Mouse (Mus musculus) spleen, postnatal 10 days (tissue): ENCODE data around the gene Slc27a4.
A peak's percentile ranks its signal among the peaks of the same experiment; 100 is the strongest.

Source experiments
- DNase-seq, 2 experiments: peaks; one replicate each; pipeline ENCODE4 v3.0.0; 2021 to 2022; ENCODE audit warnings: low spot score in 2 of 2

Slc27a4 gene

GRCm38 (mm10) chr2:29856451-29857260 lies 54.2 kb downstream of the Slc27a4 start:
- no peak for DNase-seq

GRCm38 (mm10) chr2:29857341-29857740 lies 54.9 kb downstream of the Slc27a4 start:
- no peak for DNase-seq

GRCm38 (mm10) chr2:29857967-29858366 lies 55.5 kb downstream of the Slc27a4 start:
- DNase-seq: no peak

GRCm38 (mm10) chr2:29858748-29859473 lies 56.5 kb downstream of the Slc27a4 start:
- peak; percentile 18 to 52 for DNase-seq

GRCm38 (mm10) chr2:29865125-29865524 lies 62.7 kb downstream of the Slc27a4 start:
- DNase-seq: no peak
